ENCODE assay signal across 25 mouse cellular contexts in genomic region chr16:23178796-23179195, GRCm38 (mm10). TPM values are rescaled to one million over a fixed set of nuclear protein-coding genes. Genes with fewer than 3 reads are reported as not detected.
"Had no signal": no experiment of that assay in that cellular context is flagged by ENCODE, and none has a peak within 500 bp of the region (broad histone marks: within the 10 kb centered on the region; RNA-seq: fewer than 3 reads in every experiment).

No protein-coding gene starts in this region.

- H3K27ac ChIP-seq: kidney, embryonic 15.5 days; limb, embryonic 12.5 days; limb, embryonic 15.5 days; liver, embryonic 14.5 days; macrophage; midbrain, embryonic 12.5 days; midbrain, embryonic 15.5 days; neural tube, embryonic 13.5 days; stomach, embryonic 15.5 days had no signal

- H3K4me3 ChIP-seq: kidney, embryonic 15.5 days; limb, embryonic 12.5 days; limb, embryonic 15.5 days; midbrain, embryonic 12.5 days; midbrain, embryonic 15.5 days; neural tube, embryonic 13.5 days; stomach, embryonic 15.5 days had no signal

- DNase-seq: kidney, adult 11 months; kidney, adult 8-10 months; kidney, postnatal 10 days; kidney, postnatal 36 days; left cerebral cortex, postnatal 4 days; liver, postnatal 0 days; lung, embryonic 14.5 days; retina, postnatal 1 day; right cerebral cortex, postnatal 25 days; thymus, postnatal 4 days had no signal

- H3K4me1 ChIP-seq: kidney, embryonic 15.5 days; limb, embryonic 12.5 days; limb, embryonic 15.5 days; midbrain, embryonic 12.5 days; midbrain, embryonic 15.5 days; neural tube, embryonic 13.5 days; stomach, embryonic 15.5 days had no signal

- H3K27me3 ChIP-seq: kidney, embryonic 15.5 days; limb, embryonic 12.5 days; limb, embryonic 15.5 days; midbrain, embryonic 12.5 days; midbrain, embryonic 15.5 days; neural tube, embryonic 13.5 days; stomach, embryonic 15.5 days had no signal

- H3K36me3 ChIP-seq: kidney, embryonic 15.5 days; limb, embryonic 12.5 days; limb, embryonic 15.5 days; midbrain, embryonic 12.5 days; midbrain, embryonic 15.5 days; neural tube, embryonic 13.5 days; stomach, embryonic 15.5 days had no signal

- ATAC-seq: liver, postnatal 0 days; lung, postnatal 0 days; midbrain, embryonic 15.5 days had no signal

RNA-seq across cellular contexts. Expression of gene Adipoq, which starts 32.5 kb away (rescaled TPM):
- total RNA-seq: layer of hippocampus, postnatal 14 days; left cerebral cortex, adult 8-10 months; left cerebral cortex, postnatal 14 days; left cerebral cortex, postnatal 4 days; neutrophil, adult 5-6 weeks had no signal
- polyA plus RNA-seq: kidney, embryonic 15.5 days; limb, embryonic 12.5 days; limb, embryonic 15.5 days; liver, embryonic 11.5 days; liver, embryonic 14.5 days; liver, postnatal 0 days; lung, embryonic 14.5 days; lung, postnatal 0 days; macrophage; midbrain, embryonic 12.5 days; midbrain, embryonic 15.5 days; neural tube, embryonic 13.5 days; stomach, embryonic 15.5 days had no signal
